Mouse (Mus musculus) C2C12 (cell line): ENCODE results near the gene Cd59a. TPM values are rescaled to one million over a fixed set of nuclear protein-coding genes. Genes with fewer than 3 reads are reported as not detected.
A peak's percentile ranks its signal among the peaks of the same experiment; 100 is the strongest.

Source experiments
- H3K27me3 ChIP-seq: one replicate; pipeline ENCODE4 v1.6.1; 2011; ENCODE audit not compliant: control insufficient read depth, insufficient read depth, insufficient read length
- H3K36me3 ChIP-seq: one replicate; pipeline ENCODE4 v1.6.1; 2011; ENCODE audit not compliant: control insufficient read depth, insufficient read depth
- H3K4me3 ChIP-seq: one replicate; pipeline ENCODE4 v1.5.1; 2011; ENCODE audit warnings: mild to moderate bottlenecking, control low read depth; ENCODE audit not compliant: poor library complexity, insufficient read depth, severe bottlenecking
- H3K79me2 ChIP-seq: one replicate; pipeline ENCODE4 v1.6.1; 2011; ENCODE audit not compliant: control insufficient read depth, insufficient read depth
- H3K79me3 ChIP-seq: one replicate; pipeline ENCODE4 v1.6.1; 2011; ENCODE audit warnings: low read depth, control low read depth
- H3ac ChIP-seq: one replicate; pipeline ENCODE3; 2011; ENCODE audit warnings: low read depth; ENCODE audit not compliant: control insufficient read depth, insufficient read length
- CEBPB ChIP-seq: IDR thresholded peaks from one replicate; pipeline ENCODE4 v1.6.1; 2011; ENCODE audit warnings: low read depth, mild to moderate bottlenecking, control low read depth, moderate library complexity
- CTCF ChIP-seq: IDR thresholded peaks from one replicate; pipeline ENCODE4 v1.5.1; 2011; ENCODE audit not compliant: control insufficient read depth, insufficient read depth, insufficient read length
- FOSL1 ChIP-seq: IDR thresholded peaks from one replicate; pipeline ENCODE4 v1.8.0; 2011; ENCODE audit warnings: mild to moderate bottlenecking, low read length; ENCODE audit not compliant: poor library complexity, insufficient read depth, severe bottlenecking
- MAX ChIP-seq: IDR thresholded peaks from one replicate; pipeline ENCODE4 v1.6.1; 2011; ENCODE audit warnings: mild to moderate bottlenecking, control low read depth
- MYOD1 ChIP-seq: IDR thresholded peaks from one replicate; pipeline ENCODE4 v1.6.1; 2011; ENCODE audit warnings: low read depth; ENCODE audit not compliant: control insufficient read depth, insufficient read length
- MYOG ChIP-seq: IDR thresholded peaks from one replicate; pipeline ENCODE4 v1.6.1; 2011; ENCODE audit not compliant: control insufficient read depth, insufficient read length; ENCODE audit errors: extremely low read depth
- USF1 ChIP-seq: IDR thresholded peaks from one replicate; pipeline ENCODE4 v1.6.1; 2011; ENCODE audit warnings: low read depth, mild to moderate bottlenecking, control low read depth, moderate library complexity
- polyA plus RNA-seq: library from polyadenylated mRNA; unstranded; fragments of >200 nt; fragmentation: generic; extraction: Trizol; gene quantifications from one replicate; pipeline ENCODE4 v1.2.1, GENCODE M21; 2012; ENCODE audit warnings: missing spikeins

Gene Cd59a
- polyA plus RNA-seq, 1 experiment: 2.2 TPM

GRCm38 (mm10) chr2:104145983-104146382 is 50.4 kb downstream of the Cd59a start:
- Histone ChIP-seq H3K79me2 (no peaks in the 10 kb centered on the region), H3ac (no peak overlapping the region), H3K36me3 (no peaks in the 10 kb centered on the region), H3K4me3 (no peak overlapping the region), H3K27me3 (no peaks in the 10 kb centered on the region), H3K79me3 (no peaks in the 10 kb centered on the region)
- TF ChIP-seq FOSL1 (peak; percentile 98), MAX (peak; percentile 78), USF1 (no peak), MYOD1 (peak; percentile 60), MYOG (no peak)

GRCm38 (mm10) chr2:104147910-104148561 is 52.4 kb downstream of the Cd59a start:
- H3K4me3 ChIP-seq: no peak overlapping the region
- no peak overlapping the region for H3ac ChIP-seq
- TF ChIP-seq MAX: no peak
- TF ChIP-seq MYOD1: no peak
- no peak for TF ChIP-seq FOSL1
- no peak for TF ChIP-seq MYOG
- TF ChIP-seq CTCF: no peak
- TF ChIP-seq USF1: no peak
- TF ChIP-seq CEBPB: no peak
- H3K79me3 ChIP-seq: no peaks in the 10 kb centered on the region
- no peaks in the 10 kb centered on the region for H3K27me3 ChIP-seq
- H3K79me2 ChIP-seq: no peaks in the 10 kb centered on the region
- no peaks in the 10 kb centered on the region for H3K36me3 ChIP-seq

GRCm38 (mm10) chr2:104150608-104151397 is 55.2 kb downstream of the Cd59a start:
- no peaks in the 10 kb centered on the region for H3K36me3 ChIP-seq
- TF ChIP-seq CEBPB: peak; percentile 32
- TF ChIP-seq MAX: no peak
- peak; percentile 99 for TF ChIP-seq MYOD1
- no peak for TF ChIP-seq USF1
- TF ChIP-seq CTCF: no peak
- TF ChIP-seq FOSL1: no peak
- no peaks in the 10 kb centered on the region for H3K79me2 ChIP-seq
- no peaks in the 10 kb centered on the region for H3K79me3 ChIP-seq
- H3K4me3 ChIP-seq: no peak overlapping the region
- no peaks in the 10 kb centered on the region for H3K27me3 ChIP-seq
- no peak overlapping the region for H3ac ChIP-seq

- no peak overlapping the region for H3ac ChIP-seq
Measured at GRCm38 (mm10) chr2:104153345-104153744, 57.7 kb downstream of the Cd59a start.

GRCm38 (mm10) chr2:104153876-104154275 is 58.3 kb downstream of the Cd59a start:
- Histone ChIP-seq H3ac (no peak overlapping the region), H3K4me3 (no peak overlapping the region), H3K27me3 (no peaks in the 10 kb centered on the region), H3K79me3 (no peaks in the 10 kb centered on the region), H3K79me2 (no peaks in the 10 kb centered on the region), H3K36me3 (no peaks in the 10 kb centered on the region)
- TF ChIP-seq MYOG: no peak
- TF ChIP-seq CEBPB: no peak
- no peak for TF ChIP-seq CTCF

More at GRCm38 (mm10) chr2:104153345-104153744, 57.7 kb downstream of the Cd59a start:
- no peaks in the 10 kb centered on the region for H3K27me3 ChIP-seq
- no peaks in the 10 kb centered on the region for H3K36me3 ChIP-seq
- TF ChIP-seq USF1 (no peak), CEBPB (no peak), CTCF (no peak), FOSL1 (no peak), MYOD1 (no peak), MYOG (no peak), MAX (no peak)
- no peaks in the 10 kb centered on the region for H3K79me3 ChIP-seq
- no peak overlapping the region for H3K4me3 ChIP-seq
- H3K79me2 ChIP-seq: no peaks in the 10 kb centered on the region

- H3K79me2 ChIP-seq: no peaks in the 10 kb centered on the region
- H3K4me3 ChIP-seq: no peak overlapping the region
- no peak overlapping the region for H3ac ChIP-seq
- H3K36me3 ChIP-seq: no peaks in the 10 kb centered on the region
- no peaks in the 10 kb centered on the region for H3K79me3 ChIP-seq
- no peaks in the 10 kb centered on the region for H3K27me3 ChIP-seq
- TF ChIP-seq CEBPB: no peak
- TF ChIP-seq MYOD1: no peak
- no peak for TF ChIP-seq FOSL1
- no peak for TF ChIP-seq MYOG
- TF ChIP-seq USF1: no peak
- TF ChIP-seq CTCF: no peak
- TF ChIP-seq MAX: no peak
Measured at GRCm38 (mm10) chr2:104157831-104158230, 62.2 kb downstream of the Cd59a start.
